Mouse (Mus musculus) gastrocnemius, adult 8-10 months (tissue): ENCODE measurements around the gene Kat14. TPM values are rescaled to one million over a fixed set of nuclear protein-coding genes. Genes with fewer than 3 reads are reported as not detected.
"Not testable (repeated sequence)": the region's sequence is repeated elsewhere in the genome, so short reads cannot be mapped to it uniquely, and the experiment has no call there.

ENCODE experiments used
- DNase-seq, 2 experiments: peaks; one replicate each; pipeline ENCODE4 v3.0.0; 2022; ENCODE audit warnings: low spot score in 2 of 2
- total RNA-seq, 4 experiments: library from RNA; stranded (reverse); gene quantifications; 2 replicates each; pipeline ENCODE4 v1.2.4; 2022

Kat14 gene
- 10 to 100 TPM; 19.3 to 28.7 (median 23.0) TPM for total RNA-seq

DNA sequence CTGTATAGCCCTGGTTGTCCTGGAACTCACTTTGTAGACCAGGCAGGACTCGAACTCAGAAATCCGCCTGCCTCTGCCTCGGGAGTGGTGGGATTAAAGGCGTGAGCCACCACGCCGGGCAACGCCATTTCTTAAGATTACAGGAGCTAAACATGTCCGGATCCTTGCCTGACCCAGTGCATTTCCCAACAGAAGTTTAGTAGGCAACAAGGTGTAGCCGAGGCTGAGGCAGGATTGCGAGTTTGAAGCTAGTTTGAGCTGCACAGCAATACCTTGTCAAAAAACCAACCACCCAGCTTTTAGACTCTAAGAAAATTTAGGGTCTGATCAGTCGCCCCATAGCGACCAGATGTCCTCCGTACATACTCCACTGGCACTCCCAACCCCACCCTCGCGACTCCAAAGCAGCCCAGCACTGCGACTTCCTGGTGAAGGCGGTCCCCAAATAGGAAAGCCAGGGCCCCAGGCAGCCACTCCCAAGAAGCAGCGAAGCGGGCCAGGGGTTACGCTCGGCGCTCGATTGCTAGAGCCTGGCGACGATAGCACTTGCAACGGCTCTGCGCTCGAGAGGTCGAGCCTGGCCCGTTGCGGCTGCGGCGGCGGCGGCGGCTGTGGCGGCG is at the start of gene Kat14, which contains the start of gene Pet117:
Gene Kat14 (plus strand): TSS at position 584 of the 620 bp plus-strand sequence.
Gene Pet117 (plus strand): TSS at position 597 of the 620 bp plus-strand sequence.
- peak; percentile 94 to 95 for DNase-seq

DNA sequence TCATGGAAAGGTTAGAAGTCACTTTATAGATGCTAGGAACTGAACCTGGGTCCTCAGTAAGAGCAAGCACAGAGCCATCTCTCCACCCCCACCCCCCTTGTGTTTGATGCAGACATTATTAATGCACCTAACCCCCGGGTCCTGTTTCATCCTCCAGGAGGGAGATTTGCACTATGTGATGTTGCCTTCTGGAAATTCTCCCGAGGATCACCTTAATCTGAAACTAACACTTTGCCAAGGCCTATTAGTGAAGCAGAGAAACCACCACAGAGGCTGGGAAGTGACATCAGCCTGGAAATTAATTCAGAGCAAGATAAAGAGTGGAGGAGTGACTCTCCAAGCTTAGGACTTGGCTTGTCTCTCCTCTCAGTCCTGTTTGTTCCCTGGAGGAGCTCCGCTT is 44.6 kb upstream of the Kat14 start:
- DNase-seq, result no peak

DNA sequence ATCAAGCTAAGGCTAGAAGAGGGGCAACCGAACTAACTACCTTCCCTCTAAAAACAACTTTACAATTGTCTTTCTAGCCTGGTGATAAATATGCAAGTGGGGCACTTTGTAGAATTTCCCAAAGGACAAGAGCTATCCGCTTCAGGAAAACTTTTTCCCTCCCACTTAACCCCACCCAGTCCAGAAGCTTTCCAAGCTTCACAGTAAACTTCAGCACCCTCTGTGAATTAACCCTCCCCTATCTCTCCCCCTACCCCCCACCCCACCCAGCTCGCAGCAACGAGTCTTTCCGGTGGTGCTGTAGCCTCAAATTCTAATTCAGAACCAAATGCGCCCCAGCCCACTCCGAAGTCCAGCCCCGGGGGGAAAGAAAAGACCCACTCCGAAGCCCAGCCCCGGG is 39.3 kb upstream of the Kat14 start:
- no peak for DNase-seq

DNA sequence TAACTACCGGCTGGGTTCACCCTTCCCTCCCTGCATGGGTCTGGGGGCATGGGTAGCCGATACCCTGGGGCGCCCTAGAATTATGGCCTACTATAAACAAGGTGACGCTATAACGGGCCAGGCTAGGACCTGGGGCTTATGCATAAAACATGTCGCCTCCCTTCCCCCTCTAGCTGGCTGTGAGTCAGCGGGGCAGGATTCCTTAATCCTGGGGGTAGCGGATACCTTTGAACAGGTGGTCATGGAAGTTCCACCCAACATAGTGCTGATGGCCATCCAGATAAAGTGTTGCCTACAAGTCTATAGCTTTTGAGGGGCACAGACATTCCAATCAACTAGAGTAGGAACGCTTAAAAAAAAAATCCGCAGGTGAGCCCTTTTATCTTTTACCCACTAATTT is 38.8 kb upstream of the Kat14 start:
- no peak for DNase-seq

DNA sequence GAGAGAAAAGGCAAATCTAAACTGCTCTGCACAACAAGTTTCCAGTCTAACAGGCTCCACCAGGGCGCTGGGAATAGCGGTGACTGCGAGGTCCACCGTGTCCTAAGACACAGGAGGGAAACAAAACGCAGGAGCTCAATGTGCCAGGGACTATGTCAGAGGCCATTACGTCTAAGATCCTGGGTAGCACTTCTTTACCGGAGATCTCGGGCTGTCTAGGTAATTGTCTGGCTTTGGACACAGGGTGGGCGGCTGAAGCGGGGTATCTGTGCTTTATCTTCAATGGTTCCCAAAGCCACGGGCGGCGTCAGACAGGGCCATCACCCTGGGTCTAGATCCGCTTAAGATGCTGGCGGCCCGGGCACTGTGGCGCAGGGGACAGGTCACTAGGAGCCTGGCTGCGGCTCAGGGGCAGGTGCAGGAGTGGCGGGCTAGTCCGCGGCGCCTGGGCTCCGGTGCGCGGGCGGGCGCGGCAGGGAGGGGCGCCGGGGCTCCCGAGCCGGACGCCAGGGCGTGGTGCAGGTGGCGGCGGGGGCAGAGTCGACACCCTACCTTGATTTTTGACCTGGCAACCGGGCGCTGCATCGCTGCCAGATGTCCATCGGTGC is 38.3 kb upstream of the Kat14 start:
- no peak for DNase-seq

DNA sequence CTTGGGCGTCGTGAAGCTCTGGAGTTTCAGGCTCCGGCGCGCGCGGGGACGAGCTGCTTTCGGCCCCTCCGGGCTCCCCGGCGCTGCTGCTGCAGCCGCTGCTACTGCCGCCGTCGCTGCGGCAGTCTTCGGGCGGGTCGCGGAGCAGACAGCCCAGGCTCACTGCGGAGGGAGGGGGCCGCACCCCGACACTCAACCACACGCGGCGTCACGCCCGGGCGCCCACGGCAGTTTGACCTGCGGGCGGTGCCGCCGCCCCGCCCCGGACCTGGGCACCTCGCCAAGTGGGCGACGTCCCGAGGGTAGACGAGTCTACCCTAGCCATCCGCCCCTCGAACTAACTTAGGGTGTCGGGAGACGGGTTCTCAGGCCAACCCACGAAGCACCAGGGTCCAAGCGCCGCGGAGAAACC is 37.8 kb upstream of the Kat14 start:
- DNase-seq, result no peak

DNA sequence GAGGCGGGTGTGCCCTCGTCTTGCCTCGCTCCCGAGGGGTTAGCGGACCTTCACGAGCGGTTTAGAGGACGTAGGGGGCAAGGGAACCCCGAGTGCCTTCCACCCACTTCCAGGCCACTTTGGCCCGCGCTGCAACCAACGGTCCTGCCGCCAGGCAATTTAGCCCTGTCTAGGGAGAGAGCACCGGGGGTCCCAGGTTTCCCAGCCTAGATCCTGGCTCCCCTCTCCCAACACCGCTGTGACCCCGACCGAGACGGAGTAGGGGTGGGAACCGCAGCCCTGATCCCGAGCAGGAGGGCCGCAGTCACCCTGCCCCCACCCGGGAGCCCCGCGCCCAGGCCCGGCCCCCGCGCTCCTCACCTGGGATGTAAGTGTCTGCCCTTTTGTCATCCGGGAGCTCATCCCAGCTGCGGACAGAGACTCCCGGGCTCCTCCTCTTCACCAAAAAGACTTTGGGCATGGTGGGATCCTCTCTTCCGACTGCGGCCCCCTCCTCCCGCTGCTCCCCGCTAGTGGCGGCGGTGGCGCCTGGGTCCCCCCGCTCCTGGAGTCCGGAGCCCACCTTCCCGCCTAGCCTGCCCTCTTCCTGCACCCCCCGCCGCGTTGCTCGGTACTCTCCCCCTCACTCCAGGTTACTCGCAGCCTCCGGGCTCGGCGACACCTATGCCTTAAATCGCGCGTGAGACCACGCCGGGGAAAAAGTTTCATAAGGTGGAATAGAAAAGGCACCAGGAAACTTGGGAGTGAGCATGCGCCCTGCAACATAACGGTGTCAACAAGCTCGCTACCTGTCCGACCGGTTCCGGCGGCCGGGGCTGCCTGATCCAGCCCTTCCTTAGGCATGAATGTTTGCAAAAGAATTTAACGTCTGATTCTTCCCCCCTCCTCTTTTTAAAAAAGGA is 37.1 kb upstream of the Kat14 start, which contains the start of gene Ovol2:
Gene Ovol2 (minus strand): TSS at position 746 of the 902 bp plus-strand sequence.
- no peak for DNase-seq

DNA sequence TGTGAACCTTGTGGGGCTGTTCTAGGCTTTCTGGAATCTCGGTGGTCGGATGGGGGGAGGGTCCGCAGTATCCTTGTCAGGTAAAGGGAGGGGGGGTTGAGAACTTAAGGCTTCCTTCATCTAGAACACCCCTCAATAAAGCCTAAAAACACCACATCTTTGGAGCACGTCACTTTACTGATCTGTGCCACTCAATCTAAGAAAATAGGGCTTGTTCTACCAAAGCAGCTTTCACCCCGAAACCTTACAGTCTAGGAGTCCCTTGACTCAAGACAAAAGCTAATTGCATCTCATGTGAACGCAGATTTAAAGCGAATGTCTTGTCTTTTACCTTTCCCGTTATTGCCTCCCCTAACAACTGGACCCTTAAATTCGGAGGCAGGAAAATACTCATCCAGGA is 36.3 kb upstream of the Kat14 start:
- no peak for DNase-seq

DNA sequence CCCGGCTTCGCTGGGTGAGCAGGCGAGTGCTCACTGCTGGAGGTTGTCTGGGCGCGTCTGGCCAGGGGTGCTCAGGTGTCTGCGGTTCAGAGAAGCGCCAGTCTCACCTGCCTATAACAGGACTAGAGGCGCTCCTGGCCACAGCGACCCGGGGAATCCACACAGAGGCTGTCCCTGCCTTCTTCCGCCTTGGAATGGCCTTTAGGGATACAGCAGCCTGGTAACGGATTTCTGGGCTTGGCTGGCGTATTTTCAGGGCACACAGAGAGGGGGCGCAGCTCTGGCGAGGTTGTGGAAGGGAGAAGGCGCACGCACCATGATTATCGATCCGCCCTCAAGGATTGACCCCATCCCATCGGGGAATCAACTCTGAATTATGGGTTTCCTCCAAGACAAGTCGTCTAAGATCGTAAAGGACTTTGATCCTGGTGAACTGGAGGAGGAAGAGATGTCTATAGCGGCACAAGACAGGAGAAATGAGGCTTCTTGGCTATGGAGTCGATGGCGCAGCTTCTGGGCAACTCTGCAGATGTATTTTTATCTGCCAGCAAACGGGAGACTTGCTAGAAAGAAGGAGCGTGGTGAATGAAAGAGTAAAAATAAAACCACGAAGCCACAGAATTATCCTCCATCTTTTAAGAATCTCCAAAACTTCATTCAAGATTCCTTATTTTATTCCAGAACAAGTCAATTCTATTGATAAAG is 35.5 kb upstream of the Kat14 start:
- DNase-seq, result no peak

DNA sequence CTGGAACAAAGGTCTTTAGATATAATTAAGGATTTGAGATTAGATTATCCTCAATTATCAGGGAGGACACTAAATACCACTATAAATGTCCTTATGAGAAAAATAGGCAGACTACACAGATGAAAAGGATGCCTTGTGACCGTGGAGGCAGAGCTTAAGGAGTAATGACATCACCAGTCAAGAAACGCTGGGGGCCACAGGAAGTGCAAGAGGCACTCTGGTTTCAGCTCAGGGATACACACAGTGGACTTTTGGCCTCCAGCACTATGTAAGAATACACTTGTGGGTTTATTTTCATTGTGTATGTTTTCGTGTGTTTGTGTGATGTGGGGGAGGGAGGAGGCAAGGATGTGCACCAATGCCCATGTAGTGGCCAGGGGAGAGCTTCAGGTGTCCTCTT is 31.6 kb upstream of the Kat14 start:
- DNase-seq, result no peak

DNA sequence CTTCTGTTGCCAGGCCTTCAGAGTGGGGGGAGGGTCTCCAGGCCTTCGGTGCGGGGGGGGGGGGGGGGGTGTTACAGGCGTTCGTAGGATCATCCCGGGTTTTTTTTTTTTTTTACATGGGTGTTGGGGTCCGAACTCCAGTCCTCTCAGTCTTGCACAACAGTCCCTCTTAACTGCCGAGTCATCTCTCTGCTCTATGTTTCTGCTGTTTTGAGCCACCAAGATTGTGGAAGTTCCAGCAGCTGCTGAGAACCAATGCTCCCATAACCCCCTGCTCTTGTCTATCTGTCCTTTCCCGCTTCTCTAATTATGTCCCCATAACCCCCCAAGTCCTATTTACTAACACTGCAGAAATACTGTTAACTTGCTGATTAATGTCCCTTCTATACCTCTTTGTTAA is 31.1 kb upstream of the Kat14 start:
- no peak for DNase-seq

DNA sequence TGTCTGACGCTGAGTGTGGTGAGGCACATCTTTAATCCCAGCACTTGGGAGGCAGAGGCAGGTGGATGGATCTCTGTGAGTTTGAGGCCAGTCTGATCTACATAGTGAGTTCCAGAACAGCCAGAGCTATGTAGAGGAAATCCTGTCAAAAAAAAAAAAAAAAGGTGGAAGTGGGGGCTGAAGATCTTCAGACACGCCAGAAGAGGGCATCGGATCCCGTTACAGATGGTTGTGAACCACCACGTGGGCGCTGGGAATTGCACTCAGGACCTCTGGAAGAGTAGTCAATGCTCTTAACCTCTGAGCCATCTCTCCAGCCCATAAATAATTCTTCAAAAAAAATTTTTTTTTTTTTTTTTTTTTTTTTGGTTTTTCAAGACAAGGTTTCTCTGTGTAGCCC is 30.6 kb upstream of the Kat14 start:
- not testable (repeated sequence) for DNase-seq

DNA sequence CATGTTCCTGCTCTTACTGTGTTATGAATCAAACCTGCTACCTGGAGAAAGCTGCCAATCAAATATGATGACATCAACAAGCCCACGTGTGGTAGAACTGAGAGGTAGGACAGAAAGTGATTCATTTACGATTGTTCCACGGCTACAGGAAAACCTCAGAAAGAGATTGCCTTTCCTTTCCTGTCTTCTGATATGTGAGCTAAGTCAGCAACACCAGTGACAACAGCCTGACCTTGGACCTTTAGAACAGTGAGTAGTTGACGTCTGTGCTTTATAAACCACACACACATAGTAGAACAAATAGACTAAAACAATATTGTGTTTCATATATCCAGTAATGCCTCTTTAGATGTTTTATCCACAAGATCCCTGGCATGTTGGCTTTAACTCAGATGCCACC is 25.6 kb upstream of the Kat14 start:
- DNase-seq, result no peak

DNA sequence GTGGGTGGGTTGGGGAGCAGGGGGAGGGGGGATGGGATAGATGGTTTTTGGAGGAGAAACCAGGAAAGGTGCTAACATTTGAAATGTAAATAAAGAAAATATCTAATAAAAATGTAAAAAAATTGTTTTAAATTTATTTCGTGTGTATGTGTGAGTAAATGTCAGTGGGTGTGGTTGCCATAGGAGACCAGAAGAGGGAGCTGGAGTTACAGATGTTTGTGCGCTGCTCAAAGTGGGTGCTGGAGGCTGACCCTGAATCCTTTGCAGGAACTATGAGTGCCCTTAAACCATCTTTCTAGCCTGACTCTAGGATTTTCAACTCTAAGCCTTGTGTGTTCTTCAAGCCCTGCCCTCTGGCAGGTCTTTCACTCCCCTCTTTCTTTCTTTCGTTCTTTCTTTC is 20.3 kb upstream of the Kat14 start:
- DNase-seq, result no peak

DNA sequence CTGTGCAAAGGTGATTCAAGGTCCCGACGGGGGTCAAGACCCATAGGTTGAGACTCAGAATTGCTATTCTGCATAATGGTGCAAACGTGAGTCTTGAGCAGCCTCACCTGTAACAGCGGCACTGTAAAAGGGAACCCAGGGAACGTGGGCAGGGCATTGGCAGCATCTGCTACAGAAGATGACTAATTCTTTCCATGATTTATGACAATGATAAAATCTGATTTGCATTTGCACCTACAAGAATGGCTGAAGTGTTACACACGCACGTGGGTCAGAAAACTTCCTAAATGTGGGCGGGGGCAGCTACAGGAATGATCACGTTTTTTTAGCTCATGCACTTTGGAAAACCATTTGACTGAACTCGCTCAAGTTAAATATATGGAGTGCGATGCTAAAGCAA is 15.9 kb upstream of the Kat14 start:
- no peak for DNase-seq

DNA sequence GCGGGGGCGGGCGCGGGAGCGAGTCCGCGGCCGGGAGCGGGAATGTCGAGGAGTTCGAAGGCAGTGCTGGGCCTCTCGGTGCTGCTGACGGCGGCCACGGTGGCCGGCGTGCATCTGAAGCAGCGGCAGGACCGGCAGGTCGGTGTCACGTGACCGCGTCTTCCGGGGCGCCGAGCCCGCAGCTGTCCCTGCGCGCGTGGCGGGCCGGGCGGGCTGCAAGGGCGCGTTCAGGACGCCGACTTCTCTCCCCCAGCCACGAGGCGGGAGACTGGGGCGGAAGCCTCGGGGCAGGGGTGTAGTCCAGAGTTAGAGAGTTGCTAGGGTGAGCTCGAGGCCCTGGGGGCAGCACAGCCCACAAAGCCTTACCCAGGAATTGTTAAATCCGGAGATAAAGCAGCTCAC is 238 bp downstream of the Kat14 start:
- no peak for DNase-seq

DNA sequence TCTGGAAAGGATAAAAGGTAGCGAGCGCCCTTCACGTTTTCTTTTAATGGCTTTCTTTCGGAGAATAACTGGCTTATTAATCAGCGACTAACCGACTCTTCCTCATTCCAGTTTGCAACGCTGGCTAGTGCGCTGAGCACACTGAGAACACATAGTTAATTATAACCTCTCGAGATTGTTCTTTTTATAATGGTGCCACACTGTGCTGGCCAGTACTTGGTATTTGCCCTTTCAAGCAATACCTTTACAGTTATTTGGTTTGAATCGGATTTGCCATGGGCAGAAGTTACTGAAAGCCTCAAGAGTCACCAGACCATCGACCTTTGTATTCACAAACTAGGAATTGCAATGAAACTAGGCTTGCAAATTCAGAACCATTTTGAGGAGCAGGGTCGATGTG is 728 bp downstream of the Kat14 start:
- no peak for DNase-seq

DNA sequence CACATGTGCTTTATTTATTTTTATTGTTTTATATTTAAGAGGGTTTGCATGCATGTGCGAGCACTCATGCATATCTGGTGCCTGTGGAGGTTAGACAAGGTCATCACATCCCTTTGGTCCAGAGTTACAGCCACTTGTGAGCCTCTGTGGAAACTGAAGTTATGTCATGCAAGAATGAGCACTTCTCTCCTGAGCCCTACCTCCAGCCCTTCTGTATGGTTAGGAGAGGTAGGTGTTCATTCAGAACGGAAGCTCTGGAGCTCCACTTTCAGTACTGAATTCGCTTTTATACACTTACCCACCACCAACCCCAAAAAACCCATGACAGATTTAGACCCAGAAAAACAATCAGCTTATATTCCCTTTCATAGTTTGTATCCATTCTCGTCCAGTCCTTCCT is 2.8 kb downstream of the Kat14 start:
- DNase-seq, result no peak

DNA sequence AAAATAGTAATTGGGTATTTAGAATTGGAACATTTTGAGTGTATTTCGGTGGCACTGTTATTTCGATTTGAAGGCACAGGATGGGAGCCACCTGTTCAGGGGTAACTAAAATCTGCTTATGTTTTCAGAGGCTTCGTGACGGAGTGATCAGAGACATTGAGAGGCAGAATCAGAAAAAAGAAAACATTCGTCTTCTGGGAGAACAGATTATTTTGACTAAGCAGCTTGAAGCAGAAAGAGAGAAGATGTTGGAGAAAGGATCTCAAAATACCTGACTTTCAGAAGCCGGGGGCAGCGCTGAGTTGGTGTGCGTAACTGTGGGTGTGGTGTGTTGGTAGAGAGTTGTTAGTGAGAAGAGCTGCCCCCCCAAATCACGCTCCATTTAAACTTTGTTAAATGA is 4.3 kb downstream of the Kat14 start:
- DNase-seq, result no peak

DNA sequence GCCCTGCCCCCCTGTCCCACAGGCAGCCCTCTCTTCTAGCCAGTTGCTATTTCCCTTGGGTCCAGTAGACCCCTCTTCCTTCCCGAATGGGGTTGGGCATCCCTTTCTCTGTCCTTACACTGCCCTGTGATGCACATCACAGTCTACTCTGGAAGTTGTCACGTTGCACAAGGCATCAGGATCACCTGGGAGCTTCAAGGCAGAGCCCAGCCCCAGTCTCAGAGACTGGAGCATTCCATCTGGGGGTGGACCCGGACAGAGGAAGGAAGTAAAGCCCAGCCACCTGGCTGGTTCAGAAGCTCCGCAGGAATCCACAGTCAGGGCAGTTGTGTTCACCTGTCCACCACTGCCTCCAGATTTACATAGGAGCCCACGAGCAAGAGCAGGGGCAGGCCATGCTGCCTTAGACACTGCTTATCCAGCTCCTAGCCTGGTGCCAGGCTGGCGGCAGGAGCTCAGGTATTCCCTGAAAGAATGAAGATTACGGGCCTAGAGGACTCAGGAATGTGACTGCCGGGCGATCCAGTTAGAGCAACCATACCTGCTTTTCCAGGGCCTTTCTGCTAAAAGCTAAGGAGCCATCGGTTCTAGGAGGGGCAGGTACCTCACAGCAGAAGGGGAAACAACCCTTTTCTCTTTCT is 6.4 kb downstream of the Kat14 start:
- no peak for DNase-seq

DNA sequence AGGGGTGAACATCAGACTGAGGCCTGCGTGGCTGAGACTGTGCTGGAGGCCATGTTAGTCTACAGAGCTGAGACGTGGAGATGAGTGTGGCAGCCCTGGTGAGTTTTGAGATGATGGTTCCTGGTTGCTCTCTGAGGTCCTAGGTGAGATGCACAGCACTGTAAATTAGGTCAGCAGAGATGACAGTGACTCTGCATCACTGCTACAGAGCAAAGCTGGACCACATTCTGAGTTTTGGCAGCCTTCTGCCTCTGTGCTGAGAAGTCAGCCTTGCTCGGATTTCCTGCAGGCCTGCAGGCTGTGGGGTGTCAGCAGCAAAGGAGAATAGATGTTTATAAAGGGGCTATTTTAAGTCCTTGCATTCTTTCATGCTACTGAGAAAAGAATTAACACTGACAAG is 12.5 kb downstream of the Kat14 start:
- no peak for DNase-seq
